Mouse (Mus musculus): ENCODE measurements around the gene Gm17660.
"Not testable (repeated sequence)": the region's sequence is repeated elsewhere in the genome, so short reads cannot be mapped to it uniquely, and the experiment has no call there.

The Gm17660 gene

GRCm38 (mm10) chr5:104039154-104039932 lies 38.1 kb downstream of the Gm17660 start:
- DNase-seq: peak in 1 of 2 experiments; percentile 38

GRCm38 (mm10) chr5:104036686-104037085 lies 40.7 kb downstream of the Gm17660 start:
- no peak for DNase-seq

GRCm38 (mm10) chr5:104035824-104036223 lies 41.6 kb downstream of the Gm17660 start:
- DNase-seq: no peak

GRCm38 (mm10) chr5:104035066-104035465 lies 42.3 kb downstream of the Gm17660 start:
- DNase-seq: no peak

- DNase-seq: no peak
These were observed 44.8 kb downstream of the Gm17660 start for GRCm38 (mm10) chr5:104032434-104033097.

- no peak for DNase-seq
These were observed 52.1 kb downstream of the Gm17660 start for GRCm38 (mm10) chr5:104025245-104025854.

GRCm38 (mm10) chr5:104024762-104025161 lies 52.6 kb downstream of the Gm17660 start:
- no peak for DNase-seq

- not testable (repeated sequence) for DNase-seq
These were observed 53.2 kb downstream of the Gm17660 start for GRCm38 (mm10) chr5:104024193-104024592.

GRCm38 (mm10) chr5:104023289-104024020 lies 54.0 kb downstream of the Gm17660 start:
- no peak for DNase-seq

GRCm38 (mm10) chr5:104022558-104022957 lies 54.9 kb downstream of the Gm17660 start:
- DNase-seq: no peak

- peak; percentile 64 to 73 for DNase-seq
These were observed 55.6 kb downstream of the Gm17660 start, which contains the start of gene Hsd17b11 for GRCm38 (mm10) chr5:104021597-104022378. TSS of gene Hsd17b11 (minus strand) at chr5:104021919.

Data from spleen, adult 18-20 months (tissue).